Mouse (Mus musculus): ENCODE data around the gene Cfd. TPM values are rescaled to one million over a fixed set of nuclear protein-coding genes. Genes with fewer than 3 reads are reported as not detected.

Cfd gene
- polyA plus RNA-seq, 1 experiment from 2014 or later, result not detected

- Histone ChIP-seq H3K36me3 (peaks cover 59% of the 10 kb centered on the region), H3K27me3 (0 out of 2 replicates have a peak, but pooled peaks cover 3% of the 10 kb centered on the region), H3K4me3 (replicated peaks) (peak overlapping the region; percentile 16; the same call in 1 of the 2 replicates), H3K9me3 (no peaks in the 10 kb centered on the region), H3K9ac (replicated peaks) (no peak overlapping the region), H3K4me1 (replicated peaks) (peaks cover 14% of the 10 kb centered on the region; the same call in 1 of the 2 replicates), H3K27ac (peak overlapping the region; percentile 67), H3K4me2 (peak overlapping the region; percentile 45)
- no peak for ATAC-seq (ENCODE audit: insufficient number of reproducible peaks, insufficient read depth, low FRiP score, low TSS enrichment, low read depth)
- WGBS, result 25% methylated on average over 14 of the region's 14 CpGs
Observed at GRCm38 (mm10) chr10:79909092-79909922, 18.7 kb downstream of the Cfd start.

- Histone ChIP-seq H3K9me3 (no peaks in the 10 kb centered on the region), H3K36me3 (peaks cover 47% of the 10 kb centered on the region), H3K27ac (peak within 1 kb of the TSS; percentile 67; the same call in 1 of the 2 replicates), H3K4me2 (no peak within 1 kb of the TSS), H3K4me3 (replicated peaks) (no peak within 1 kb of the TSS), H3K4me1 (replicated peaks) (peaks cover 25% of the 10 kb centered on the region), H3K9ac (replicated peaks) (0 out of 2 replicates have a peak within 1 kb of the TSS, but pooled peaks have one; percentile 23), H3K27me3 (0 out of 2 replicates have a peak, but pooled peaks cover 3% of the 10 kb centered on the region)
- 90% methylated on average over 4 of the region's 4 CpGs for WGBS
- ATAC-seq (ENCODE audit: insufficient number of reproducible peaks, insufficient read depth, low FRiP score, low TSS enrichment, low read depth), result no peak
Observed at GRCm38 (mm10) chr10:79910556-79910955, 19.9 kb downstream of the Cfd start, which contains the start of gene Gm26602. Gm26602 (plus strand) TSS chr10:79910856.

DNA sequence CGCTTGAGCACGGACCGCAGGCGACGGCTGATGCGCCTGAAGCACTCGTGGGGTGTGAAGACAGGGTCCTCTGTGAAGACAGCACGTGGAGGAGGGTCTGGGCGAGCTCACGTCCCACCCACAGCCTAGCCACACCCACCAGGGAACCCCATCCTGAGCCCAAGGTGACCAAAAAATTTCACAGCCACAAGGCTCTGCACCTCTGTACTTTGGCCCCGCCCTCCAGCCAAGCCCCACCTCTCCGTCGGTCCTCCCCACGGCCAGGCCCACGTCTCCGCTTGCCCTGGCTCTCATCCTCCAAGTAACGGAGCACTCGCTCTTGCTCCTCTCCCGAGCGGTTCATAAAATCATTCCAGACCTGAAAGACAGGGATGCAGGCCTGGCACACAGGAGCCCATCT, 21.8 kb downstream of the Cfd start:
- H3K36me3 ChIP-seq, result peaks cover 30% of the 10 kb centered on the region
- H3K4me3 ChIP-seq (replicated peaks), result no peak overlapping the region
- no peak overlapping the region for H3K4me2 ChIP-seq
- no peak for ATAC-seq (ENCODE audit: insufficient number of reproducible peaks, insufficient read depth, low FRiP score, low TSS enrichment, low read depth)
- 62% methylated on average over 20 of the region's 20 CpGs for WGBS
- H3K27ac ChIP-seq, result no peak overlapping the region
- H3K9me3 ChIP-seq, result no peaks in the 10 kb centered on the region
- H3K27me3 ChIP-seq, result peaks cover 2% of the 10 kb centered on the region
- peaks cover 31% of the 10 kb centered on the region for H3K4me1 ChIP-seq (replicated peaks)
- H3K9ac ChIP-seq (replicated peaks), result no peak overlapping the region

DNA sequence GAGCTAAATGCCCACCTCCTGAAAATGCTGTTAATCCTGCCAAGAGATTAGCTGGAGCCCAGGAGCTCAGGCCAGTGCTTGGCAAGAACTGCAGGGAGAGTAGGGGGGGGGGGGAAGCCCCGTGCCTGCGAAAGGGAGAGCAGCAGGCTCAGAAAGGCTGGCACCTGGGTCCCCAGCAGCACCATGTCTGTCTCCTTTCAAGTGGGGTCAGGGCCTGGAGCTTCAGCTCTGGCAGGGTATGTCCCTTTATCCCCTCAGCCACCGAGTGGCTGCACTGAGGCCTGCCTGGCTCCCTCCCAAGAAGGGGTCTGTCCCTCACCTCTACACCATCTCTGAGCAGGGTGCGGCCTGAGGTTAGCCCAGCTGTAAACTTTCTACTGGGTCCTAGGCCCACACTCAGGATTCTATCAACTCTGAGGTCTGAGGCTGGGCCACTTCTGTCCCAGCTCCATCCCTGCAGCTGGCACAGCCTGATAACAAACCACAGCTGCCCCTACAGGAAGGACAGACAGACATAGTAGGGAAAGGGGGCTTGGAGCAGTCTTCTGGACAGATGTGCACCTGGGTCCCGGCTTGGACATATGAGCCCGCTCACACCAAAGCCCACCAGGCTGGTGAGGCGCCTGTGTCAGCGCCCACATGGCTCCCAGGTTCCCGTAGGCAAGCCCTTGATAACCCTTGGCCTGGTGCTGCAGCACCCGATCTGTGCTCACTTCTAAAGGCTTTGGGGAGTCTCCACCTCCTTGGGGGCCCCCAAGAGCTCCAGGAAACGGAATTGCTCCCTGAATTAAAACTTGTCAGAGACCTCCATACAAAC, 23.7 kb downstream of the Cfd start:
- Histone ChIP-seq H3K4me3 (replicated peaks) (no peak overlapping the region), H3K4me2 (peak overlapping the region; percentile 95; the same call in 1 of the 2 replicates), H3K9ac (replicated peaks) (no peak overlapping the region), H3K4me1 (replicated peaks) (peaks cover 39% of the 10 kb centered on the region), H3K36me3 (peaks cover 30% of the 10 kb centered on the region), H3K27me3 (peaks cover 22% of the 10 kb centered on the region), H3K9me3 (no peaks in the 10 kb centered on the region), H3K27ac (0 out of 2 replicates have a peak overlapping the region, but pooled peaks have one; percentile 1)
- ATAC-seq (ENCODE audit: insufficient number of reproducible peaks, insufficient read depth, low FRiP score, low TSS enrichment, low read depth), result no peak
- 73% methylated on average over 11 of the region's 11 CpGs for WGBS

- peak overlapping the region; percentile 95 for H3K4me2 ChIP-seq
Observed at GRCm38 (mm10) chr10:79914948-79915596, 24.4 kb downstream of the Cfd start.

GRCm38 (mm10) chr10:79916081-79916480, 25.4 kb downstream of the Cfd start:
- 7% methylated on average over 8 of the region's 8 CpGs for WGBS
- peak overlapping the region; percentile 82 for H3K4me3 ChIP-seq (replicated peaks)
- peak overlapping the region; percentile 95 for H3K9ac ChIP-seq (replicated peaks)
- peaks cover 39% of the 10 kb centered on the region for H3K27me3 ChIP-seq
- peak overlapping the region; percentile 68 for H3K27ac ChIP-seq
- ATAC-seq (ENCODE audit: insufficient number of reproducible peaks, insufficient read depth, low FRiP score, low TSS enrichment, low read depth), result no peak
- H3K4me2 ChIP-seq, result peak overlapping the region; percentile 95
- H3K36me3 ChIP-seq, result peaks cover 21% of the 10 kb centered on the region
- H3K4me1 ChIP-seq (replicated peaks), result peaks cover 53% of the 10 kb centered on the region
- no peaks in the 10 kb centered on the region for H3K9me3 ChIP-seq

More at GRCm38 (mm10) chr10:79914948-79915596, 24.4 kb downstream of the Cfd start:
- peaks cover 43% of the 10 kb centered on the region for H3K4me1 ChIP-seq (replicated peaks)
- peak overlapping the region; percentile 82; the same call in 1 of the 2 replicates for H3K4me3 ChIP-seq (replicated peaks)
- peaks cover 29% of the 10 kb centered on the region for H3K27me3 ChIP-seq
- H3K9ac ChIP-seq (replicated peaks), result 0 out of 2 replicates have a peak overlapping the region, but pooled peaks have one; percentile 27
- no peak for ATAC-seq (ENCODE audit: insufficient number of reproducible peaks, insufficient read depth, low FRiP score, low TSS enrichment, low read depth)
- no peaks in the 10 kb centered on the region for H3K9me3 ChIP-seq
- WGBS, result 75% methylated on average over 7 of the region's 7 CpGs
- H3K27ac ChIP-seq, result no peak overlapping the region
- peaks cover 30% of the 10 kb centered on the region for H3K36me3 ChIP-seq

GRCm38 (mm10) chr10:79916808-79917531, 26.3 kb downstream of the Cfd start, which contains the start of gene Kiss1r:
Kiss1r (plus strand) TSS chr10:79916971.
- H3K4me3 ChIP-seq (replicated peaks), result peak within 1 kb of the TSS; percentile 82
- H3K4me1 ChIP-seq (replicated peaks), result peaks cover 61% of the 10 kb centered on the region
- no peaks in the 10 kb centered on the region for H3K9me3 ChIP-seq
- peak; percentile 82 for ATAC-seq (ENCODE audit: insufficient number of reproducible peaks, insufficient read depth, low FRiP score, low TSS enrichment, low read depth)
- peak within 1 kb of the TSS; percentile 95 for H3K4me2 ChIP-seq
- H3K27me3 ChIP-seq, result peaks cover 48% of the 10 kb centered on the region
- WGBS, result 3% methylated on average over 42 of the region's 42 CpGs
- peaks cover 12% of the 10 kb centered on the region for H3K36me3 ChIP-seq
- peak within 1 kb of the TSS; percentile 68 for H3K27ac ChIP-seq
- peak within 1 kb of the TSS; percentile 95 for H3K9ac ChIP-seq (replicated peaks)

GRCm38 (mm10) chr10:79917532-79918100, 27.0 kb downstream of the Cfd start:
- Histone ChIP-seq H3K9ac (replicated peaks) (no peak overlapping the region; the same call in 1 of the 2 replicates), H3K4me2 (peak overlapping the region; percentile 95), H3K27me3 (peaks cover 55% of the 10 kb centered on the region), H3K27ac (no peak overlapping the region), H3K4me1 (replicated peaks) (peaks cover 61% of the 10 kb centered on the region), H3K36me3 (peaks cover 6% of the 10 kb centered on the region), H3K9me3 (no peaks in the 10 kb centered on the region; the same call in 1 of the 2 replicates), H3K4me3 (replicated peaks) (peak overlapping the region; percentile 82)
- 73% methylated on average over 5 of the region's 5 CpGs for WGBS
- ATAC-seq (ENCODE audit: insufficient number of reproducible peaks, insufficient read depth, low FRiP score, low TSS enrichment, low read depth), result no peak

GRCm38 (mm10) chr10:79918231-79919078, 27.8 kb downstream of the Cfd start:
- Histone ChIP-seq H3K27ac (no peak overlapping the region), H3K36me3 (no peaks in the 10 kb centered on the region), H3K4me1 (replicated peaks) (peaks cover 61% of the 10 kb centered on the region), H3K4me3 (replicated peaks) (peak overlapping the region; percentile 31), H3K27me3 (peaks cover 63% of the 10 kb centered on the region), H3K9me3 (no peaks in the 10 kb centered on the region; the same call in 1 of the 2 replicates), H3K9ac (replicated peaks) (peak overlapping the region; percentile 34; the same call in 1 of the 2 replicates), H3K4me2 (peak overlapping the region; percentile 46)
- ATAC-seq (ENCODE audit: insufficient number of reproducible peaks, insufficient read depth, low FRiP score, low TSS enrichment, low read depth), result no peak
- 4% methylated on average over 35 of the region's 35 CpGs for WGBS

Data from limb, embryonic 12.5 days (tissue).